Mouse (Mus musculus) CD8-positive naive resting alpha-beta T cell, adult 2 months (primary cell): Measurements from ENCODE around the gene Mfsd2a.
"Not testable (repeated sequence)": the region's sequence is repeated elsewhere in the genome, so short reads cannot be mapped to it uniquely, and the experiment has no call there.

Experiments
- DNase-seq, 2 experiments: peaks; one replicate each; pipeline ENCODE4 v3.0.0; 2022; ENCODE audit warnings: low read depth in 2 of 2, low spot score in 2 of 2

The Mfsd2a gene

DNA sequence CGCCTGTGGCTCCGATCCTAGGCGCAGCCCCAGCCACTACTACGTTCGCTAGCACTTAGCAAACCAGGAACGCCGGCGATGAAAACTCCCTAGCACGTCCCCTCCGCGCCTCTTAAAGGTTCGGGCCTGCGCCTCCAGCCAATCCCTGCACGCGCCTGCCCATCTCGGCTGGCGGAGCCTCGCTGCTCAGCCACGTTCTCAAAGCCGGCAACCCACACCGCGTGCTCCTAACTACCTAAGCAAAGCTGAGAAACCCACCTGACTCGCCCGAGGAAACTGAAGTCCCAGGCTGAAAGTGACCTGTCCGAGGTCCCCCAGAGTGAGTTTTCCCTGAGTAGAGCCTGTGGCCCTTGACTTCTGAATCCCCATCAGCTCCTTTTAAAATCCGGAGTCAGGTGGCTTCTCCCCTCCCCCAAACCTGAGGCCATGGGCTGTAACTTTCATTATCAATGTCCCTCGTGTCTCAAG, at the start of gene Mfsd2a:
Mfsd2a (minus strand) TSS at position 89 of the 468 bp plus-strand sequence.
- DNase-seq: peak in 1 of 2 experiments; percentile 24

DNA sequence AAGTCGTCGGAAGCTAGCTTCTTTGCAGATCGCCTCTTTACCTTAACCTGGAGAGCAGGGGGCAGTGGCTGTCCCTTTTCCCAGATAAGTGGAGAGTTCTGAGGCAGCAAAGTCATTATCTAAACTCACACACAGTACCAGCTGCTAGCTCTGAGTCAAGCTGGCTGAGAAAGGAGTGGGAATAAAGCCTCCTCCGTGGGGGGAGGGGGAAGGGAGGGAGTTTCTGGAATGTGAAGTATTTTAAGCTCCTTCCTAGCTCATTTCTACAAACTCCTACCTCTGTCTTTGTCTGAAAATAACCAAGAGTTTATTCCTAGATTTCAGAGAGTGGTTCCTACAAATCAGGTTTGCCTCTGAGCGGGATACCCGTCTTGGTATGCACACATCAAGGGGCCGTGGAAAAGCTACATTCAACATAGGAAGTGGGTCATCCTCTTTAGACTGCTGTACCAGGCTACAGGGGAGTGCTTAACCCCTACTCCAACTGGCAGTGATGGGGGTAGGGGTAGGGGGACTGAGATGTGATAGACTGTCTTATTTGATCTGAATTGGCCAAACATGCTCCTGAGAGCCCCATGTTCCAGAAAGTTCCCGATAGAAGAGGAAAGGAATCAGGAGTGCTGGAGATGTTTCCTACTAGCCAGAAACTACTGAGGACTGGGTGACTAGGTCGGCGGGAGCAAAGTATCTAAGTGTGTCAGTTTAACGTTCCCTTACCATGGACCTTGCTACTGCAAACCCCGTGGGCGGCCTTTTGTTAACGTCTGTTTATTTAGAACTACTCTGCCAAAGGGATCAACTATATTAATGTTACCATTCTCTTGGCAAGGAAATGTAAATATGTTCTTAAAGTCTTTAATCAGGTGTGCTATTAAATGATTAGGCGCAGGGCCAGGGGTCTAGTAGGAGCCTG, 44.3 kb upstream of the Mfsd2a start:
- DNase-seq: no peak

GRCm38 (mm10) chr4:123000617-123001342, 39.8 kb upstream of the Mfsd2a start:
- no peak for DNase-seq

GRCm38 (mm10) chr4:123000130-123000529, 39.1 kb upstream of the Mfsd2a start:
- no peak for DNase-seq

DNA sequence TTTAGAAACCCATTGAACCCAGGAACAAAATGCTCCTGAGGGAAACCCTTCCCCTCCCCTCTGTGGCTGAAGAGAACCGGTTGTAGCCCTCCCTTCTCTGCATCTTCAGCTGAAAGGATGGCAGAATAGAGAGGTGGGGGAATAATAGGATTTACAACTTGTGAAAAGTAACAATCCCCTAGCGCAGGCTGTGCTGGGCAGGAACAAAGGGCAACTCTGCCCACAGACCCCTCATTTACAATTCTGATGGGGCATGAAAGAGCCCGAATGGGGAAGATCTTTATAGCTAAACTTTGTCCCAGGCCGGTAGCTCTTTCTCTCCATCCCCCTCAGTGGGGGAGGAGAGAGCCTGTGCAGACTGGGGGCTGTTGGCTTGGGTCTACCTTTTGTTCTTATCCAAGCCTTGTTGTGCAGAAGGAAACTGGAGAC, 38.3 kb upstream of the Mfsd2a start:
- no peak for DNase-seq

- DNase-seq: no peak
Observed at GRCm38 (mm10) chr4:122998537-122999262, 37.7 kb upstream of the Mfsd2a start.

- peak in 1 of 2 experiments; percentile 12 for DNase-seq
Observed at GRCm38 (mm10) chr4:122996618-122997381, 35.8 kb upstream of the Mfsd2a start.

DNA sequence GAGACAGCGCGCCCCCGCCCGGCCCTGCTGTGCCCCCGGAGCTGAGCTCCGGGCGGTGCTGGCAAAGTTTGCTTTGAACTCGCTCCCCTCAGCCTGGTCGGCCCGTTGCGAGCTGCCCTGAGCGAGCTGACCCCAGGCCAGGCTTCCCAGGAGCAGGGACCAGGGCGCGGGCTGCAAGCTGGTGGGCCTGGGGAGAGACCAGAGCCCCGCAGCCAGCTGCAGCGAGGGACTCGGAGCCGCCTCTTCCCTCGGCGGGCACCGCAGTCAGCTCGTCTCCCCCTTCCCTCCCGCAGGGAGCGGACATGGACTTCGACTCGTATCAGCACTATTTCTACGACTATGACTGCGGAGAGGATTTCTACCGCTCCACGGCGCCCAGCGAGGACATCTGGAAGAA, 35.2 kb upstream of the Mfsd2a start:
- peak in 1 of 2 experiments; percentile 15 for DNase-seq

- peak; percentile 80 to 86 for DNase-seq
Observed at GRCm38 (mm10) chr4:122995404-122996220, 34.6 kb upstream of the Mfsd2a start, which contains the start of gene Mycl. Gene Mycl, plus strand, starts transcription at chr4:122995652.

DNA sequence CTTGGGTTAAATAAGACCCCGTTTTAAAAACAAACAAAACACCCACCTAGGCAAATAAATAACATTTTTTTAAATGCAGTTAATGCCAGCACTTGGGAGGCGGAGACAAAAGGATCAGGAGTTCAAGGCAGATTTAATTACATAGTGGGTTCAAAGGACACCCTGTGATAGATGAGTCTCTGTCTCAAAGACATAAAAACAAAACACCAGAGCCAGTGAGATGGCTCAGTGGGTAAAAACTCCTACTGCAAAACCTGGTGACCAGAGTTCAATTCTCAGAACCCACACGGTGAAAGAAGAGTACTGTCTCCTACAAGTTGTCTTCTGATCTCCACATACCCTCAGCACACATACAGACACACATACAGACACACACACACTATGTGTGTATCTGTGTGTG, 31.3 kb upstream of the Mfsd2a start:
- no peak for DNase-seq

GRCm38 (mm10) chr4:122991177-122991576, 30.2 kb upstream of the Mfsd2a start:
- no peak for DNase-seq

- not testable (repeated sequence) for DNase-seq
Observed at GRCm38 (mm10) chr4:122988004-122988403, 27.0 kb upstream of the Mfsd2a start.

DNA sequence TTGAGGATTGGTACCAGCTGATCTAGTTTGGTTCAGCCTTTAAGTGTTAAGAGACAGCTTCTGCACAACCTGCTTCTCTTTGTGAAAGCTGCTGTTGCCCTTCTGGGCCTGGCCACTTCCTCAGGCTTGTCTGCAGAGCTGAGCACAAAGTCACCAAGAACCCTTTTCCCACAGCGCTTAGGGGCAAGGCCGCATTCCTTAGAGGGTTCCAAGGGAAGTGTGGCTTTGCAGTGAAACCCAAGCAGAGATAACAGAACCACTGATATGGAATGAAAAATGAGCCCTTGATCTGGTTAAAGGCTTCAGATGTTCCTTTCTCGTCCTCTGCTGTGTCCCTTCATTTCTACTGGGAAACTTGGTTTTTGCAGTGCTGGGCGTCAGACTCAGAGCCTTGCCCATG, 26.4 kb upstream of the Mfsd2a start:
- no peak for DNase-seq

GRCm38 (mm10) chr4:122985110-122985509, 24.1 kb upstream of the Mfsd2a start:
- DNase-seq: peak; percentile 55 to 70

DNA sequence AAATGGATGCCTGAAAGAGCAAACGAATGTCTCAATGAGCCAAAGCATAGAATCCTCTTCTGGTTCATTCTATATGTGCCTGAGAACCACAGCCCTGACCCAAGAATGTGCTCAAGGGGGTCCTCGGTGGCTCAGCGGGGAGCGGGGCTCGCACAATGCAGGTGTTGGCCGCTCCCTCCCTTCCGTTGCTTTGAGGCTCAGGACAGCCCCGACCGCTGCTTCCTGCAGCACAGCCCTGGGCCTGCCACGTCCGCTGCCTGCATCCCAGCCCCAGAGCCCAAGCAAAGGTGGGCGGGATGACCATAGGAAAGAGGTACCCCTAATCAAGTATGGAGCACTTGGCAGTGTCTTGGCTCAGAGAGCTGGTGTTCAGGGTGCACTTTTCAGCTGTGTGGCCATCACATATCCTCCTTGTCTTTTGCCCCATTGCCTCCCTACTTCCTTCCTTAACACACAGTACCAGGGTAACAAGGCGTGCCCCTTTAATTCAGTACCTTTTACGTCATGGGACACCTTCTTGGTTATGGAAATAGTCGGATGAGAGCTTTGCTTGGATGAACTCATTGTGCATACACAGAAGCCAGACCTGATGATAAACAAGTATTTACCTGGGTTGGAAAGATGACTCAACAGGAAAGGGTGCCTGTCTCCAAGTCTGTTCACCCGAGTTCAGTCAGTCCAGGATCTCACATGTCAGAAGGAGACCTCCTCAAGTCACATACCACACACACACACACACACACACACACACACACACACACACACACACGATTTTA, 22.7 kb upstream of the Mfsd2a start:
- peak in 1 of 2 experiments; percentile 18 for DNase-seq

DNA sequence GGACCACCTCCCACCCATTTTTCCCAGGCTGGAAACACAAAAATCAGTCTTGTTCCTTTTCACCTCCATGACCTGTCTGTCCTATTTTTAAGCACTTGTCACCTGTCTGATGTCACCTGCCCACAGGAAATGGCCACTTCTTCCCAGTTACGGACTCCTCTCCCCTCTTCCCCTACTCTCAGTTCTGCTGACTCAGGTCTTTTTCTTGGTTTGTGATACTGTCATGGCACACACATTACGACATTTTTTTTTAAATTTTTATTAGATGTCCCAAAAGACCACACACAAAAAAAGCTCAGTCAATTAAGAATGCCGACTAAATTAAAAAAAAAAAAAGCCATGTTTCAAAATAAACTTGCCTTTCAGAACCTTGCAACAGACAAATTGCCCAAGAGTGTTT, 21.5 kb upstream of the Mfsd2a start:
- DNase-seq: no peak

- no peak for DNase-seq
Observed at GRCm38 (mm10) chr4:122981930-122982329, 20.9 kb upstream of the Mfsd2a start.

DNA sequence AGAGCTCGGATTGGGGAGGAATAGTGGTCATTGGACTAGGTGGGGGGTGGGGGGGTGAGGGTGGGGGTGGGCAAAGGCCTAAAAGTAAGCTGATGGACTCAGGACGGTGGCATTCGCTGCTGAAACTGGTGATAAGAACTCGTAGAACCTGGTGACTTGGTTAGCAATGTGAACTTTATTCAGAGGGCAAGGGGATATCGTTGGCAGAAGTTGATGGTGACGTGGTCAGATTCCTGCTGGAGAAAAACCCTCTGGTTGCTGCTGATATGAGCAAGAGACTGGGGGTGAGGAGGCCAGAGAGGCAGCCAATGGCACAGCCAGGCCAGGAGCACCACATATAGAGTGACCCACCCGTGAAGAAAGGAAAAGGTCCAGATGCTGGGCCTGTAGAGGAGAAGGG, 20.2 kb upstream of the Mfsd2a start:
- no peak for DNase-seq

GRCm38 (mm10) chr4:122980684-122981083, 19.7 kb upstream of the Mfsd2a start:
- no peak for DNase-seq
